Mouse (Mus musculus): Measurements from ENCODE around the gene Camsap2. TPM values are rescaled to one million over a fixed set of nuclear protein-coding genes. Genes with fewer than 3 reads are reported as not detected.

Camsap2 gene
- polyA plus RNA-seq, 1 experiment = not detected

GRCm38 (mm10) chr1:136227870-136228269 lies 118.0 kb downstream of the Camsap2 start:
- no peak overlapping the region for H3K4me3 ChIP-seq (ENCODE audit: insufficient read depth, low read depth, low read length)
- 58% methylated on average over 4 of the region's 4 CpGs for WGBS
- no peak for TF ChIP-seq CTCF (IDR thresholded peaks at IDR 0.05; ENCODE audit: insufficient read depth, low read depth, low read length)
- no peak for TF ChIP-seq POLR2A (IDR thresholded peaks at IDR 0.05; ENCODE audit: insufficient read depth, low read depth, low read length)
- peaks cover 12% of the 10 kb centered on the region for H3K4me1 ChIP-seq (ENCODE audit: control insufficient read depth, insufficient read depth, low read length)
- H3K27ac ChIP-seq (ENCODE audit: insufficient read depth, low read depth, low read length) = no peak overlapping the region

GRCm38 (mm10) chr1:136226626-136227025 lies 119.3 kb downstream of the Camsap2 start:
- WGBS = 94% methylated on average over 8 of the region's 8 CpGs
- TF ChIP-seq POLR2A (IDR thresholded peaks at IDR 0.05; ENCODE audit: insufficient read depth, low read depth, low read length) = no peak
- no peak for TF ChIP-seq CTCF (IDR thresholded peaks at IDR 0.05; ENCODE audit: insufficient read depth, low read depth, low read length)
- no peak overlapping the region for H3K4me3 ChIP-seq (ENCODE audit: insufficient read depth, low read depth, low read length)
- H3K27ac ChIP-seq (ENCODE audit: insufficient read depth, low read depth, low read length) = no peak overlapping the region
- H3K4me1 ChIP-seq (ENCODE audit: control insufficient read depth, insufficient read depth, low read length) = peaks cover 12% of the 10 kb centered on the region

GRCm38 (mm10) chr1:136225846-136226245 lies 120.1 kb downstream of the Camsap2 start:
- H3K4me1 ChIP-seq (ENCODE audit: control insufficient read depth, insufficient read depth, low read length) = peaks cover 12% of the 10 kb centered on the region
- WGBS = 97% methylated on average over 8 of the region's 8 CpGs
- H3K4me3 ChIP-seq (ENCODE audit: insufficient read depth, low read depth, low read length) = no peak overlapping the region

GRCm38 (mm10) chr1:136223758-136224342 lies 122.1 kb downstream of the Camsap2 start:
- 93% methylated on average over 10 of the region's 10 CpGs for WGBS

More at GRCm38 (mm10) chr1:136225846-136226245, 120.1 kb downstream of the Camsap2 start:
- no peak for TF ChIP-seq CTCF (IDR thresholded peaks at IDR 0.05; ENCODE audit: insufficient read depth, low read depth, low read length)
- TF ChIP-seq POLR2A (IDR thresholded peaks at IDR 0.05; ENCODE audit: insufficient read depth, low read depth, low read length) = no peak
- H3K27ac ChIP-seq (ENCODE audit: insufficient read depth, low read depth, low read length) = no peak overlapping the region

GRCm38 (mm10) chr1:136222386-136222785 lies 123.5 kb downstream of the Camsap2 start:
- WGBS = 90% methylated on average over 10 of the region's 10 CpGs
- Histone ChIP-seq H3K4me3 (ENCODE audit: insufficient read depth, low read depth, low read length) (no peak overlapping the region), H3K27ac (ENCODE audit: insufficient read depth, low read depth, low read length) (no peak overlapping the region), H3K4me1 (ENCODE audit: control insufficient read depth, insufficient read depth, low read length) (no peaks in the 10 kb centered on the region)
- TF ChIP-seq POLR2A (IDR thresholded peaks at IDR 0.05; ENCODE audit: insufficient read depth, low read depth, low read length) (no peak), CTCF (IDR thresholded peaks at IDR 0.05; ENCODE audit: insufficient read depth, low read depth, low read length) (no peak)

More at GRCm38 (mm10) chr1:136223758-136224342, 122.1 kb downstream of the Camsap2 start:
- Histone ChIP-seq H3K27ac (ENCODE audit: insufficient read depth, low read depth, low read length) (no peak overlapping the region), H3K4me1 (ENCODE audit: control insufficient read depth, insufficient read depth, low read length) (peaks cover 7% of the 10 kb centered on the region), H3K4me3 (ENCODE audit: insufficient read depth, low read depth, low read length) (no peak overlapping the region)
- TF ChIP-seq POLR2A (IDR thresholded peaks at IDR 0.05; ENCODE audit: insufficient read depth, low read depth, low read length) (no peak), CTCF (IDR thresholded peaks at IDR 0.05; ENCODE audit: insufficient read depth, low read depth, low read length) (no peak)

DNA sequence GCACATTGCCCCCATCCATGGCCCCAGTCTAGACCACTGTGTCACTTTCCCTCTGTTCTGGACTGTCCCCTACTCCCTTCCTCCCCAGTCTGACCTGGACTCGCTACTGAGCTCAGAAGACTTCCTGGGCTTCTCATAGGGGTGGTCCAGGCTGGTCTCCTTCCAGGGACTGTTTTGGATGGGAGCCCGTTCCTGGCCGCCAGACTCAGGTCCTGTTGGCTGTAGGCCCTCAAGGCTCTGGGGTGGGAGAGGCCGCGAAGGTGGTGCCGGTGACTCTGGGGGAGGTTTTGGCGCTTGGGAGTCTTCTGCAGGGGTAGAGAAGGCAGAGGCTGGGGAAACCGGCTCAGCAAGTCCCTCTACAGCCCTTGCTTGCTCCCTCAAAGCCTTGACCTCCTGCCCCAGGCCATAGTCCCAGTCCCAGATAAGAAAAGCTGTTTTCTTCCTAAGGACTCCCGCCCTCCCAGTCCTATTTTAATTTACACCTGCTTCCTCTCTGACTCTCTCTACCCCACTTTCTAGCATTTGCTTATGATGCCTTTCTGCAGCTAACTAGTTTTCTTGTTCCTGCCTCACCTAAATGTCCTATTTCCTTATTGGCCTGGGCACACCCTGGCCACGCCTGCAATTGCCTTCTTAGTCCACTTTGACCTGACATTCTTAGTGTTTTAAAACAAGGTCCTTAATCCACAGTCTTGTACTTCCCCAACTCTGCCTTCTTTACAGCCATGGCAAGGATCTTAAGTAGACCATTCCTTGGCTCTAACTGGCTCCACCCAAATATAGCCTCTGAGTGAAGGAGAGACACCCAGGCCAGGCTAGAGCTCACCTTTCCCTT lies 125.7 kb downstream of the Camsap2 start:
- Histone ChIP-seq H3K4me1 (ENCODE audit: control insufficient read depth, insufficient read depth, low read length) (no peaks in the 10 kb centered on the region), H3K27ac (ENCODE audit: insufficient read depth, low read depth, low read length) (no peak overlapping the region), H3K4me3 (ENCODE audit: insufficient read depth, low read depth, low read length) (no peak overlapping the region)
- TF ChIP-seq POLR2A (IDR thresholded peaks at IDR 0.05; ENCODE audit: insufficient read depth, low read depth, low read length) (no peak), CTCF (IDR thresholded peaks at IDR 0.05; ENCODE audit: insufficient read depth, low read depth, low read length) (no peak)
- WGBS = 75% methylated on average over 10 of the region's 10 CpGs

Other genes starting within 250 kb of the Camsap2 start
- gene Kif21b, start 214.7 kb downstream of the Camsap2 start, polyA plus RNA-seq (2012; ENCODE audit: insufficient read depth, insufficient read length, low replicate concordance, missing spikeins) = 94.8 and 211 TPM in 2 replicates
- not detected in 2 replicates for gene Mroh3, start 133.3 kb downstream of the Camsap2 start, polyA plus RNA-seq (2012; ENCODE audit: insufficient read depth, insufficient read length, low replicate concordance, missing spikeins)
- gene Inava, start 111.8 kb downstream of the Camsap2 start, polyA plus RNA-seq (2012; ENCODE audit: insufficient read depth, insufficient read length, low replicate concordance, missing spikeins) = not detected in 2 replicates
- not detected in 2 replicates for gene Gpr25, start 85.2 kb downstream of the Camsap2 start, polyA plus RNA-seq (2012; ENCODE audit: insufficient read depth, insufficient read length, low replicate concordance, missing spikeins)
- gene Ddx59, start 69.2 kb upstream of the Camsap2 start, polyA plus RNA-seq (2012; ENCODE audit: insufficient read depth, insufficient read length, low replicate concordance, missing spikeins) = not detected in 2 replicates
- gene Kif14, start 120.2 kb upstream of the Camsap2 start, polyA plus RNA-seq (2012; ENCODE audit: insufficient read depth, insufficient read length, low replicate concordance, missing spikeins) = not detected in 2 replicates

All from olfactory bulb, adult 2 months (tissue).